Comparison of ENCODE assay signal across 7 mouse cellular contexts in the genomic region with DNA sequence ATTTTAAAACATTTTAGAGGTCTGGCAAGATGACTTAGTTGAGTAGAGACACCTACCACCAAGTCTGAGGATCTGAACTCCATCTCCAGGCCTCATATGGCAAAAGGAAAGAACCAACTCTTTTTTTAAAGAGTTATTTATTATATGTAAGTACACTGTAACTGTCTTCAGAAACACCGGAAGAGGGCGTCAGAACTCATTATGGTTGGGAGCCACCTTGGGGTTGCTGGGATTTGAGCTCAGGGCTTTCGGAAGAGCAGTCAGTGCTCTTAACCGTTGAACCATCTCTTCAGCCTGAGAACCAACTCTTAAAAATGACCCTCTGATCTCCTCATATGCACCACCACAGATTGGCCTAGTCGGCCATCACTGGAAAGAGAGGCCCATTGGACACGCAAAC. TPM values are rescaled to one million over a fixed set of nuclear protein-coding genes. Genes with fewer than 3 reads are reported as not detected.
DNase-seq lines count a peak whose midpoint lies in the region; ATAC-seq and TF ChIP-seq lines count a peak whose summit lies in the region.

No protein-coding gene starts in this region.

- no peak overlapping the region; the same call in 1 of the 2 replicates for H3K27ac ChIP-seq in lung, embryonic 16.5 days (ENCODE audit: low read length)
- H3K27ac ChIP-seq in forebrain, embryonic 10.5 days: 0 out of 2 replicates have a peak overlapping the region, but pooled peaks have one; percentile 95
- no peak overlapping the region; the same call in 1 of the 2 replicates for H3K27ac ChIP-seq in intestine, embryonic 14.5 days (ENCODE audit: low read depth)

- no peaks in the 10 kb centered on the region for H3K9me3 ChIP-seq in lung, embryonic 16.5 days (ENCODE audit: control insufficient read depth, low read length)
- H3K9me3 ChIP-seq in forebrain, embryonic 10.5 days: peaks cover 9% of the 10 kb centered on the region; the same call in 1 of the 2 replicates
- no peaks in the 10 kb centered on the region for H3K9me3 ChIP-seq in intestine, embryonic 14.5 days (ENCODE audit: control insufficient read depth, low read length)

- no peak for DNase-seq in lung, postnatal 36 days
- no peak for DNase-seq in forebrain, embryonic 10.5 days (ENCODE audit: extremely low spot score, low spot score)
- DNase-seq in intestine, embryonic 14.5 days (ENCODE audit: low spot score): no peak
- DNase-seq in urinary bladder, postnatal 4 days (ENCODE audit: low spot score in 2 of 2): no peak
- DNase-seq in layer of hippocampus, adult 11-12 months (ENCODE audit: low spot score): no peak

- H3K4me2 ChIP-seq in lung, embryonic 16.5 days (ENCODE audit: low read depth, low read length): peak overlapping the region; percentile 88
- peak overlapping the region; percentile 75 for H3K4me2 ChIP-seq in intestine, embryonic 14.5 days (ENCODE audit: low read length)
- H3K4me2 ChIP-seq in myocyte (ENCODE audit: low read depth): peak overlapping the region; percentile 76

- H3ac ChIP-seq in myocyte (ENCODE audit: control insufficient read depth, insufficient read length): no peak overlapping the region

- peaks cover 5% of the 10 kb centered on the region for H3K4me1 ChIP-seq in lung, embryonic 16.5 days (replicated peaks; ENCODE audit: control insufficient read depth, insufficient read depth, low read length)
- peaks cover 15% of the 10 kb centered on the region for H3K4me1 ChIP-seq in forebrain, embryonic 10.5 days
- 0 out of 2 replicates have a peak, but pooled peaks cover 3% of the 10 kb centered on the region for H3K4me1 ChIP-seq in intestine, embryonic 14.5 days (replicated peaks; ENCODE audit: control insufficient read depth, insufficient read depth, low read length)

- H3K36me3 ChIP-seq in lung, embryonic 16.5 days (ENCODE audit: control insufficient read depth, insufficient read depth, low read length): peaks cover 26% of the 10 kb centered on the region
- peaks cover 31% of the 10 kb centered on the region for H3K36me3 ChIP-seq in forebrain, embryonic 10.5 days (replicated peaks)
- peaks cover 30% of the 10 kb centered on the region for H3K36me3 ChIP-seq in intestine, embryonic 14.5 days (ENCODE audit: control insufficient read depth, insufficient read depth, low read length)
- H3K36me3 ChIP-seq in myocyte (ENCODE audit: control insufficient read depth, insufficient read depth): peaks cover 24% of the 10 kb centered on the region

- H3K4me3 ChIP-seq in lung, embryonic 16.5 days (ENCODE audit: low read length): no peak overlapping the region
- H3K4me3 ChIP-seq in forebrain, embryonic 10.5 days: peak overlapping the region; percentile 85; the same call in 1 of the 2 replicates
- no peak overlapping the region for H3K4me3 ChIP-seq in intestine, embryonic 14.5 days (ENCODE audit: low read depth, low read length)
- H3K4me3 ChIP-seq in myocyte: peak overlapping the region; percentile 96

- peaks cover 16% of the 10 kb centered on the region for H3K79me2 ChIP-seq in myocyte (ENCODE audit: control insufficient read depth, insufficient read depth)

- no peak for ATAC-seq in lung, embryonic 16.5 days (ENCODE audit: low read depth)
- ATAC-seq in intestine, embryonic 14.5 days (replicated peaks; ENCODE audit: low FRiP score, low TSS enrichment, low read depth): no peak

- WGBS in lung, embryonic 16.5 days: 83% methylated on average over 6 of the region's 6 CpGs
- 88% methylated on average over 6 of the region's 6 CpGs for WGBS in forebrain, embryonic 10.5 days
- WGBS in intestine, embryonic 14.5 days: 93% methylated on average over 6 of the region's 6 CpGs

- no peak overlapping the region for H3K9ac ChIP-seq in lung, embryonic 16.5 days (ENCODE audit: low read length)
- H3K9ac ChIP-seq in intestine, embryonic 14.5 days (ENCODE audit: low read length): no peak overlapping the region

- no peaks in the 10 kb centered on the region for H3K27me3 ChIP-seq in lung, embryonic 16.5 days (ENCODE audit: control insufficient read depth, insufficient read depth, low read depth, low read length)
- no peaks in the 10 kb centered on the region for H3K27me3 ChIP-seq in forebrain, embryonic 10.5 days (ENCODE audit: poor library complexity, severe bottlenecking)
- no peaks in the 10 kb centered on the region for H3K27me3 ChIP-seq in intestine, embryonic 14.5 days (replicated peaks; ENCODE audit: control insufficient read depth, insufficient read depth, low read length)
- H3K27me3 ChIP-seq in myocyte (ENCODE audit: control insufficient read depth, insufficient read depth, insufficient read length): no peaks in the 10 kb centered on the region

- no peak for TF ChIP-seq POLR2A in myocyte (IDR thresholded peaks at IDR 0.05; ENCODE audit: insufficient read length, low read depth)

TF ChIP-seq in myocyte, 11 proteins besides CTCF, POLR2A, EP300 and RAD21:
- no peak for TF ChIP-seq MYOG (IDR thresholded peaks at IDR 0.05; ENCODE audit: control insufficient read depth in 1 of 3, insufficient read depth in 1 of 3, insufficient read length in 2 of 3, low read depth in 2 of 3)
- TF ChIP-seq REST (IDR thresholded peaks at IDR 0.05; ENCODE audit: insufficient read depth, insufficient read length): no peak

RNA-seq across cellular contexts. Expression of a gene that starts 0.8 kb away (rescaled TPM):
- polyA plus RNA-seq in lung, embryonic 16.5 days (2015; fragmentation: Nextera tagmentation; extraction: Ambion mirVana): 57.3 and 64.1 TPM in 2 replicates
- 107 and 108 TPM in 2 replicates for polyA plus RNA-seq in forebrain, embryonic 10.5 days (2016; fragmentation: Nextera tagmentation; extraction: Ambion mirVana)
- polyA plus RNA-seq in intestine, embryonic 14.5 days (2014; fragmentation: Nextera tagmentation; extraction: Ambion mirVana): 101 and 106 TPM in 2 replicates
- 44.3 TPM for polyA plus RNA-seq in myocyte (2012; fragmentation: generic; extraction: Trizol)

RNA-seq across cellular contexts. Expression of a gene that starts 7.7 kb away (rescaled TPM):
- 2.7 and 3.1 TPM in 2 replicates for polyA plus RNA-seq in lung, embryonic 16.5 days (2015; fragmentation: Nextera tagmentation; extraction: Ambion mirVana)
- 4.4 and 5.1 TPM in 2 replicates for polyA plus RNA-seq in forebrain, embryonic 10.5 days (2016; fragmentation: Nextera tagmentation; extraction: Ambion mirVana)
- 8.1 and 10.0 TPM in 2 replicates for polyA plus RNA-seq in intestine, embryonic 14.5 days (2014; fragmentation: Nextera tagmentation; extraction: Ambion mirVana)
- polyA plus RNA-seq in myocyte (2012; fragmentation: generic; extraction: Trizol): 12.6 TPM

RNA-seq across cellular contexts. Expression of a gene that starts 11.2 kb away (rescaled TPM):
- 255 and 258 TPM in 2 replicates for polyA plus RNA-seq in lung, embryonic 16.5 days (2015; fragmentation: Nextera tagmentation; extraction: Ambion mirVana)
- 425 and 433 TPM in 2 replicates for polyA plus RNA-seq in forebrain, embryonic 10.5 days (2016; fragmentation: Nextera tagmentation; extraction: Ambion mirVana)
- 314 and 315 TPM in 2 replicates for polyA plus RNA-seq in intestine, embryonic 14.5 days (2014; fragmentation: Nextera tagmentation; extraction: Ambion mirVana)
- polyA plus RNA-seq in myocyte (2012; fragmentation: generic; extraction: Trizol): 202 TPM

RNA-seq across cellular contexts. Expression of a gene that starts 18.7 kb away (rescaled TPM):
- 18.8 and 22.4 TPM in 2 replicates for polyA plus RNA-seq in lung, embryonic 16.5 days (2015; fragmentation: Nextera tagmentation; extraction: Ambion mirVana)
- polyA plus RNA-seq in forebrain, embryonic 10.5 days (2016; fragmentation: Nextera tagmentation; extraction: Ambion mirVana): 1.2 and 1.9 TPM in 2 replicates
- 11.1 and 14.1 TPM in 2 replicates for polyA plus RNA-seq in intestine, embryonic 14.5 days (2014; fragmentation: Nextera tagmentation; extraction: Ambion mirVana)
- 4.6 TPM for polyA plus RNA-seq in myocyte (2012; fragmentation: generic; extraction: Trizol)

Comparison
In these comparisons a context has a peak if more than half of its experiments do, and no peak if none do; other contexts are left out.
1. H3K4me3 ChIP-seq: peak in forebrain, embryonic 10.5 days (single experiment) and myocyte (single experiment); none in lung, embryonic 16.5 days (single experiment) and intestine, embryonic 14.5 days (single experiment).
2. Peak in every context shown above with its lines, with median percentiles within 50 percentile points of each other: H3K4me2 ChIP-seq.